Mouse (Mus musculus) kidney, adult 18-20 months (tissue): Measurements from ENCODE around the gene Atp4a.
A peak's percentile ranks its signal among the peaks of the same experiment; 100 is the strongest.

ENCODE experiments used
- DNase-seq: peaks from one replicate; pipeline ENCODE4 v3.0.0; 2021

Gene Atp4a

GRCm38 (mm10) chr7:30711942-30712341 is at the start of gene Atp4a:
Atp4a (plus strand) TSS chr7:30712209.
- DNase-seq: no peak

DNA sequence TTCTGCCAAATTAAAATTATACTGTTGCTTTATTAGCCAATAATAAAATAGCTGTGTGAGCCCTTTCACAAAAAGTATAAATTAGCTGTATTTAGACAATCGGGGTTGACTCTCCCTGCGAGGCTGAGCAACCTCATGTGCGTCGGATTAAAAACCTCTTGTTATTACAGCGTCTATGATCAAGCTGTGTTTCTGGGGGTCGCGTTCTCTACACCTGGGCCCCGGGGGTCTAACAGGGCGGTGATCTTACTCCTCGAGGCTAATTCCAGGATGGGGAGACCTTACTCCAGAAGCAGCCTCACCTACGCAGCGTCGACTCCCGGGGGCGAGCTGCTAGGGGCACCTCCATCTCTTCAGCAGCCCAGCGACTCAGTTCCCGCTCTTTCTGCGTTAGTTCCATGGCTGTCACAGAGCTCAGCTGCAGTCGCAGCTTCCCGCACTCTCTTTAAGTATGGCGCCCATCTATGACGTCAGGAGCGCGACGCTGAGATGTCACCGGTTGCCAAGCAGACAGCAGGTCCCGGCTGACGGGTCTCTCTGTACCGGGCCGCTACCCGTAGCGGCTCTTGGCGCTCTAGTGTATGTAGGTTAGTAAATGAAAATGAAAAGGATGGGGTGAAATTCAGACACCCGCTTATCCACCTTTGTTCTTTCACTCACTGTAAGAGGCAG is 47.3 kb upstream of the Atp4a start, which contains the start of gene Haus5:
TSS of gene Haus5 (minus strand) at position 466 of the 672 bp plus-strand sequence.
- DNase-seq: peak; percentile 92

- DNase-seq: no peak
These were observed 46.7 kb upstream of the Atp4a start for GRCm38 (mm10) chr7:30665321-30665720.

DNA sequence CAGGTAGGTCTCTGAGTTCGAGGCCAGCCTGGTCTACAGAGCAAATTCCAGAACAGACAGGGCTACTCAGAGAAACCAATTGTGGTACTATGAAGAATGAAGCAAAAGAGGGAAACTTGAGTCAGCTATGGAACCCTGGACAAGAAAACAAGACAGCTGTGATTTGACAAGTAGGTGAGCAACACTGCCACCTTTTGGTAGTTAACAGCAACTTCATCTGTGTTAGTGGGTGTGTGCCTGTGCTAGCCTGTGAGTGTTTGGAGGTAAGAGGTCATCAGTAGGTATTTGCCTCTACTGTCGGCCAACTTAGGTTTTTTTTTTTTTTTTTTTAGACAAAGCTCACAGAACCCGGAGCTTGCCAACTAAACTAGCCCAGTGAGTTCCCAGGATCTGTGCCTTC is 42.8 kb upstream of the Atp4a start:
- DNase-seq: no peak

DNA sequence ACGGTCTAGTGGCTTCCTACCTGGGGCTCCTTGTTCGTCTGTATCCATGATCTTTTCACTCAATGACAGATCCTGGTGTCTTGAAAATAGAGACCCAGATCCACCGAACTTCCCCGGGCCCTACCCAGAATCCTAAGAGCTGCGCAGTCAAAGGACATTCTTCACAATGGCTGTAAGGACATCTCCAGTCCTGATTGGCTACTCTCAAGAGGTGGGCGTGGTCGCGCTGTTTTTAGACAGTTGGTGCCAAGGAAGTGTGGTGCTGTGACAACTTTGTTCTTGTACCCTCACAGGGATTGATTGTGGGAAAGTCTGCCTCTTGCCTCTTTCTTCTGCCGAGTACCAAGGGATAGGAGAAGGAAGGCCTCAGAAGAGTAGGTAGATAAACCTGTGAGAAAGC is 40.5 kb upstream of the Atp4a start, which contains the start of gene Pmis2:
TSS of gene Pmis2 (minus strand) at position 126 of the 400 bp plus-strand sequence.
- DNase-seq: no peak

DNA sequence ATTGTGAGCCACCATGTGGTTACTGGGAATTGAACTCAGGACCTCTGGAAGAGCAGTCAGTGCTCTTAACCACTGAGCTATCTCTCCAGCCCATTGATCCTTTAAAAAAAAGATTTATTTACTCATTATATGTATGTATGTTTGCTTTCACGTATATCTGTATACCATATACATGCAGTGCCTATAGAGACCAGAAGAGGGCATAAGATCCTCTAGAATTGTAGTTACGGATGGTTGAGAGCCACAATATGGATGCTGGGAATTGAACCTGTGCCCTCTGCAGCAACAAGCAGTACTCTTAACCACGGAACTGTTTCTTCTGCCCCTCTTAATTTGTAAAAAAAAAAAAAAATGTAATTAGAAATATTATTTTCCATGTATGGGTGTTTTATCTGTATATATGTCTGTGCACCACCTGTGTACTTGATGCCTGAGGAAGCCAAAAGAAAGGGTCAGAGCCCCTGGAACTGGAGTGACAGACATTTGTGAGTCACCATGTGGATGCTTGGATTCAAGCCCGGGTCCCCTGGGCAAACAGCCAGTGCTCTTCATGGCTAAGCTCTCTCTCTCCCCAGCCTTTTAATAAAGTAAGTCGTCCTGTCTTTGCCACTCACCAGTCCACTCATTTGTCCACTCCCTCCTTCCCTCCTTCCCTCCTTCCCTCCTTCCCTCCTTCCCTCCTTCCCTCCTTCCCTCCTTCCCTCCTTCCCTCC is 33.6 kb upstream of the Atp4a start:
- DNase-seq: no peak

- DNase-seq: no peak
These were observed 30.1 kb upstream of the Atp4a start for GRCm38 (mm10) chr7:30681897-30682296.

DNA sequence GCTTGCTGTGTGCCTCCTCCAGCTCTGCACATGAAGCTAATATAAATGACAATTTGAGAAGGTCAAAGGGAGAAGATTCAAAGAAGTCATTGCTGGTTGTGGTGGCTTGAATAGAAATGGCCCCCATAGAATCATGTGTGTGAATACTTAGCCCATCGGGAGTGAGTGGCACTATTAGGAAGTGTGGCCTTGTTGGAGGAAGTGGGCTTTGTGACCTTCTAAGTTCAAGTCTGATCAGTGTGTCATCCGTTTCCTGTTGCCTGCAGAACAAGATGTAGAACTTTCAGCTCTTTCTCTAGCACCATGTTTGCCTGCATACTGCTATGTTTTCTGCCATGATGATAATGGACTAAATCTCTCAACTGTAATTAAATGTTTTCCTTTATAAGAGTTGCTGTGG is 28.6 kb upstream of the Atp4a start:
- no peak for DNase-seq

- DNase-seq: no peak
These were observed 23.7 kb upstream of the Atp4a start for GRCm38 (mm10) chr7:30688325-30688724.

GRCm38 (mm10) chr7:30698101-30698500 is 13.9 kb upstream of the Atp4a start:
- DNase-seq: no peak

GRCm38 (mm10) chr7:30698589-30698988 is 13.4 kb upstream of the Atp4a start, which contains the start of gene 2200002J24Rik:
2200002J24Rik (plus strand) TSS chr7:30698926.
- no peak for DNase-seq

- no peak for DNase-seq
These were observed 5.7 kb upstream of the Atp4a start for GRCm38 (mm10) chr7:30706214-30706882.

DNA sequence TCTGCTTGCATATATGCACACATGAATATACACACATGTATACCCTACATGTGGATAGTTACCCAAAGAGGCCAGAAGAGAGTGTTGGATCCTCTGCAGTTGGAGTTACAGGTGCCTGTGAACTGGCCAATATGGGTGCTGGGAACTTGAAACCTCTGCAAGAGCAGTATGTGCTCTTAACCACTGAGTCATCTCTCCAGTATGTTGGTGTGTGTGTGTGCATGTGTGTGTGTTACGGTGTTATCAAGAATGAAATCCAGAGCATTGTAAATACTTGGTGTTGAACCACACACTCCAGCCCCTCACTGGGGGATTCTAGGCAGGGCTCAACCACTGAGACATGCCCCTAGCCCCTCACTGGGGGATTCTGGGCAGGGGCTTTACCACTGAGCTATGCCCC is 4.6 kb upstream of the Atp4a start:
- no peak for DNase-seq

DNA sequence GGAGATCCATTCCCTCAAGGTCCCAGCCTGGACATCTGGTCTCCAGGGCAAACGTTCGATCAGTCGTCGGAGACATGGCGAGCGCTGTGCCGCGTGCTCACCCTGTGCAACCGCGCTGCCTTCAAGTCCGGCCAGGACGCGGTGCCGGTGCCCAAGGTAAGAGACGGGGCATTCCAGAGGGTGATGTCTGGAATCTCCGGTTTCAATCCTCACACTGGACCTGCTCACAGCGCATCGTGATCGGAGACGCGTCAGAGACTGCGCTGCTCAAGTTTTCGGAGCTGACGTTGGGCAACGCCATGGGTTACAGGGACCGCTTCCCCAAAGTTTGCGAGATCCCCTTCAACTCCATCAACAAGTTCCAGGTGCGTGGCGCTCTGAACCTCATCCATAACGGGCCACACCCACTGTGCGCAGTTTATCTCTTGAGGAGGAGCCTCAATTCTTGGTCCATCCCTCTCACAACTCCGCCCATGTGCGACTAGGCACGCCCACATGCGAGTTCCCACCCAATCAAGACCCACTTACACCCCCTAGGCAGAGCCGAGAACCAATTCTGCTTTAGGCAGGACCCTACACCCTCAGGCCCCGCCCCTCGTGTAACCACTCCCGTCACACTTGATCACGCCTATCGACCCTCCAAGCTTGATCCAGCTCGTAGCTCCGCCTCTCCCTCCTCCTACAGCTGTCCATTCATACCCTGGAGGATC is 5.2 kb downstream of the Atp4a start:
- DNase-seq: peak; percentile 26

- DNase-seq: no peak
These were observed 5.7 kb downstream of the Atp4a start for GRCm38 (mm10) chr7:30717716-30718046.

DNA sequence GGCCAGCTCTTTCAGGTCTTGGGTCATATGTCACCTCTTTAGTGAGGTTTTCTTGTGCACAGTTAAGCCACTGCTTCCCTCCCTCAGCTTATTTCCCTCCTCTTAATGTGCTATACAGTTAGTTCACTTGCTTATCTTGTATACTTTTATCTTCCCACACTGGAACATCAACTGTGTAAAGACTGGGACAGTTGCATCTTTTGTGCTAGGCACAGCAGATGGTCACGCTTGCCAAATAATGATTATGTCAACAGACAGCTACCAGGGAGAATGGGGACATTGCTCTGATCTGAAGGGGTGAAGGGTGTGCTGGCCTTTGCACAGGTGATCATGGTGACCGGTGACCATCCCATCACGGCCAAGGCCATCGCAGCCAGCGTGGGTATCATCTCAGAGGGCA is 7.7 kb downstream of the Atp4a start:
- DNase-seq: no peak

DNA sequence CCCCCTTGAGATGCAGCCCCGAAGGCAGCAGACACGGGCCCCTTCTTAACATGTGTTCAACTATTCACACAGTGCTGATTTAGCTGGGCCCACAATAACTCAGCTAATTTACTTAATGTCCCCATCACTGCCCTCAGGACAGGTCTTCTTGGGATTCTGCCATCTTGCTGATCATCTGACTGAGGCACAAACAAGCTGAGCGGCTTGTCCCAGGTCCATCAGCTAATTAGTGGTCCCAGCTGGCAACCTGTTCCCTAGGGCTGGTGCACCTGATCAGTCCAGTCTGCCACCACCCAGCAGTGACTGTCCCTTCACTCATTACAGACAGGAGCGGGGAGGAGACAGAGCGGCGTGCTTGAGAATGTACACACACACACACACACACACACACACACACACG is 9.3 kb downstream of the Atp4a start:
- DNase-seq: no peak

DNA sequence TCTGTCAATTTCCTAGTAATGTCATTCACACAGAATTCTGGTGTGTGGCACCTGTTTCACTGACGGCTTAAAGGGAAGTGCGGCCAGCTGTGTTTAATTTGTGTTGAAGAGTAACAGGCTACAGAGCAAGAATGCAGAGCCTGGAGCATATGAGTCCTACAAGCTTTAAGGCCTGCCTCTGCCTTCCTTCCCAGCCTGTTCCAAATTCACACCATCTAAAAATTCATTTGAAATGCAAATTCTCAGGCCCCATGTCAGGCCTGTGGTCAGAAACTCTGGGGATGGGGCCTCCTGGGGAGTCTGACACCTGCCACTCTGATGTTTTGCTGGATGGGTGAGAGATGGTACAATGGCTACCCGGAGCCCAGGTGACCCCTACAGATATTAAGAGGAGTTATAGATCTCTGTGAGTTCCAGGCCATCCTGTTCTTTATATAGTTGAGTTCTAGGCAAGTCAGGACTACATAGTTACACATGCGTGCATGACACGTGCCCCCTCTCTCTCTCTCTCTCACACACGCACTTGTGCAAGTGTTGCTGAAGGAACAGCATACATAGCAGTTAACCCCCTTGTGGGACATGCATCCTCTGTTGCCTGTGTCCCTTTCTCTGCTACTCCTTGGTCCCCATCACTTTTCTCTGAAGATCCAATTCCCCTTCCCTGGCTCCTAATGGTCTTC is 11.4 kb downstream of the Atp4a start:
- DNase-seq: no peak

DNA sequence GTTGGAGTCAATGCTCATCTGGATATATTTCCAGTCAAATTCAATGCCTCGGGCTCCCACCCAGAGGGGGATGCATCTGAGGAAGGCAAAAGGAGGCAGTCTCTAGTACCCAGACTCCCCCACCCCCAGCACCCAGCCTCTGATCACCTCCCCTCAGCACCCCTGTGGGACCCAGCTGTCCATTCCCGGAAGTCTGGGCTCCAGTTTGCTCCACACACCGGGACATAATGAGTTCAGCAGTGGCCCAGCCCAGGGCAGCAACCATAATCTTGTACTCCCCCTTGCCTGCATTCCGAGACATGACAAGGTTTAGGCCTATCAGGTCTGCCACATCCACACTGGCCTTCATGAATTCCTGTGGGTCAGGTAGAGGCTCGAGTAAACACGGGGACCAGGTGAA is 16.2 kb downstream of the Atp4a start:
- no peak for DNase-seq

DNA sequence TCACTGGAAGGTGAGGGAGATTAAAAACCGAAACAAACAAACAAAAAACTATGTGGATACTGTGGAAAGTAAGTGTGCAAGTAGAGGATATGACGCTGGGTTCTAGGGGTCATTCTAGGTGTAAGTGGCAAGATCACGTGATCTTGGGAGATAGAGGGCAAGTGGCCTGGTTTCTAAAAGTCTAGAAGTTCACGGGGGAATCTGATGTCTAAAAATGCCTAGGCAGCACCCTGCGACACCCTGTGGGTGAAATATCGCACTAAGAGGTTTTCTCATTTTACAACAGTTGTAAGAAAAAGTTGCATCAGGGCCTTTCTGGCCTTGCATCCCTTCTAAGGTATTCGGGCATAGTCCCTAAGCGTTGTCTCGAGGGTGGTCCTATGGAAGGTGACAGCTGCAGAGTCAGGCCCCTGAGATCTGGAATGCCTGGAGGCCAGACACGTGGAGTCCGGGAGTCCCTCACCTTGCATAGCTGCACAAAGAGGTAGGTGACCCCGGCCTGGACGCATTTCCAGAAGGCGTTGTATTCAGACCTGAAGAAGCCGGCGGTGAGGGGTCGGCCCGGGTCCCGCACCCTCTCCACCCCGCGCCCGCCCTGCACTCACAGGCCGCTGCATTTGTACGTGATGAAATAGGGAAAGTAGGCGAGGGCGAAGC is 16.9 kb downstream of the Atp4a start:
- no peak for DNase-seq

DNA sequence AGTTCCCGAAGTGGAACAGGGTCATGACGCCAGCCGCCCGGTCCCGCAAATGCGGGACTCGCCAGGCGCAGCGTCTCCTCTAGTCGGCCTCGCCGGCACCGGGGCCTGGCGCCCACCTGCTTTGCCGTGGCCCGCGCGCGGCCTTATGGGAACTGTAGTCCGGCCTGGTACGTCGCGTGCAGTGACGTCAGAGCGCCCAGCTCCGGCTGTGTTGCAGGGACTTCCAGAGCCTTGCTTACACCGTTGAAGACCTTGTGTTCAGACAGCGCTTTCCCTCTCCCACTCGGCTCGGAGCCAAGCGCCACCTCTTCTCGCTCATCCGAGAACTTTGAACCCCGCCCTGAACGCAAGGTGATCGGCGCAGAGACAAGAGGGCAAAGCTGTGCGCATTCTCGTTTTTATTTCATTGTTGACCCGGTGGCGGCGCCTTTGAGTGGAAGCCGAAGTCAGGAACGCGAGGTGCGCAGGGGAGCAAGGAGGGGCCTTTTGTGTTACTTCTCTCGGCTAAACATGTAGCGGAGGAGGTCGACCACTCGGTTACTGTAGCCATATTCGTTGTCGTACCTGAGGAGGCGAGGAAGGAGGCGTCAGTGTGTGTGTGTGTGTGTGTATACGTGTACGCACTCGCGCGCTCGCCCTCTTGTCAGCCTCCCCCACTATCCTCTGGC is 17.5 kb downstream of the Atp4a start, which contains the start of gene Tmem147:
TSS of gene Tmem147 (minus strand) at position 145 of the 668 bp plus-strand sequence.
- DNase-seq: peak; percentile 98
